Mouse (Mus musculus): ENCODE data around the gene Cemip2. TPM values are rescaled to one million over a fixed set of nuclear protein-coding genes. Genes with fewer than 3 reads are reported as not detected.

The Cemip2 gene
- 28.8 and 38.8 TPM in 2 replicates for polyA plus RNA-seq (2015; fragmentation: Nextera tagmentation; extraction: Ambion mirVana)

- peak within 1 kb of the TSS; percentile 78 for H3K9ac ChIP-seq (ENCODE audit: low read depth, low read length)
- no peaks in the 10 kb centered on the region for H3K27me3 ChIP-seq (ENCODE audit: control insufficient read depth, insufficient read depth, low read depth, low read length)
- no peaks in the 10 kb centered on the region for H3K9me3 ChIP-seq (replicated peaks; ENCODE audit: control insufficient read depth, low read length, poor library complexity, severe bottlenecking)
- ATAC-seq, result peak; percentile 94
- H3K27ac ChIP-seq (ENCODE audit: low read length), result peak within 1 kb of the TSS; percentile 96
- H3K4me1 ChIP-seq (ENCODE audit: control insufficient read depth, insufficient read depth, low read length), result peaks cover 38% of the 10 kb centered on the region
- peak within 1 kb of the TSS; percentile 96 for H3K4me2 ChIP-seq (ENCODE audit: low read length)
- H3K4me3 ChIP-seq (ENCODE audit: low read depth, low read length), result peak within 1 kb of the TSS; percentile 91
- no peaks in the 10 kb centered on the region for H3K36me3 ChIP-seq (ENCODE audit: control insufficient read depth, insufficient read depth, low read length)
- under 1% methylated on average over 66 of the region's 75 CpGs for WGBS
Measured at GRCm38 (mm10) chr19:21778147-21778917, at the start of gene Cemip2. Gene Cemip2, plus strand, starts transcription at chr19:21778342.

- 97% methylated on average over 6 of the region's 6 CpGs for WGBS
- no peak overlapping the region for H3K4me2 ChIP-seq (ENCODE audit: low read length)
- H3K36me3 ChIP-seq (ENCODE audit: control insufficient read depth, insufficient read depth, low read length), result no peaks in the 10 kb centered on the region
- H3K27ac ChIP-seq (ENCODE audit: low read length), result no peak overlapping the region
- H3K4me1 ChIP-seq (ENCODE audit: control insufficient read depth, insufficient read depth, low read length), result peaks cover 4% of the 10 kb centered on the region
- no peaks in the 10 kb centered on the region for H3K9me3 ChIP-seq (replicated peaks; ENCODE audit: control insufficient read depth, low read length, poor library complexity, severe bottlenecking)
- ATAC-seq, result no peak
- H3K27me3 ChIP-seq (ENCODE audit: control insufficient read depth, insufficient read depth, low read depth, low read length), result no peaks in the 10 kb centered on the region
- H3K4me3 ChIP-seq (ENCODE audit: low read depth, low read length), result no peak overlapping the region
- H3K9ac ChIP-seq (ENCODE audit: low read depth, low read length), result no peak overlapping the region
Measured at GRCm38 (mm10) chr19:21728342-21728741, 49.8 kb upstream of the Cemip2 start.

DNA sequence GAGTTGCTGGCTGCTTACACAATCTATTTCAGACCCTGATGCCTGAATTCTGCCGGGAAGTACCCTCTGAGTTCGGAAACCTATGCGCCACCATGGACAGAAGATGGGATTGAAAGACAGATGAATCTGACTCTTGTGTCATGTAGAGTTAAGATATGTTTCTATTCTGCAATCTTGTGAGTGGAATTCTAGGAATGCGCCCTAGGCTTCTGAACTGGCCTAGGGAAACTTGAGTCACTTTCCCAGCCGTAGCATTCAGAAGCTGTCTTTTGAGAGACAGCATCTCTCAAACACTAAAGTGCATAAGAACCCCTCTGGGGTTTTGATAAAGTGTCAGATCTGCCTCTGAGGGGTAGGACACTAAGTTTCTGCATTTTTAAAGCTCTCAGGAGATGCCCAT lies 46.3 kb upstream of the Cemip2 start:
- no peaks in the 10 kb centered on the region for H3K27me3 ChIP-seq (ENCODE audit: control insufficient read depth, insufficient read depth, low read depth, low read length)
- H3K36me3 ChIP-seq (ENCODE audit: control insufficient read depth, insufficient read depth, low read length), result no peaks in the 10 kb centered on the region
- ATAC-seq, result no peak
- no peak overlapping the region for H3K9ac ChIP-seq (ENCODE audit: low read depth, low read length)
- no peak overlapping the region for H3K4me3 ChIP-seq (ENCODE audit: low read depth, low read length)
- no peaks in the 10 kb centered on the region for H3K9me3 ChIP-seq (replicated peaks; ENCODE audit: control insufficient read depth, low read length, poor library complexity, severe bottlenecking)
- H3K27ac ChIP-seq (ENCODE audit: low read length), result no peak overlapping the region
- H3K4me2 ChIP-seq (ENCODE audit: low read length), result no peak overlapping the region
- no peaks in the 10 kb centered on the region for H3K4me1 ChIP-seq (ENCODE audit: control insufficient read depth, insufficient read depth, low read length)
- 88% methylated on average over 5 of the region's 5 CpGs for WGBS

- H3K4me1 ChIP-seq (ENCODE audit: control insufficient read depth, insufficient read depth, low read length), result peaks cover 1% of the 10 kb centered on the region; the same call in 1 of the 2 replicates
- H3K9me3 ChIP-seq (replicated peaks; ENCODE audit: control insufficient read depth, low read length, poor library complexity, severe bottlenecking), result no peaks in the 10 kb centered on the region
- no peak for ATAC-seq
- no peaks in the 10 kb centered on the region for H3K36me3 ChIP-seq (ENCODE audit: control insufficient read depth, insufficient read depth, low read length)
- H3K4me3 ChIP-seq (ENCODE audit: low read depth, low read length), result no peak overlapping the region
- no peak overlapping the region for H3K9ac ChIP-seq (ENCODE audit: low read depth, low read length)
- H3K27me3 ChIP-seq (ENCODE audit: control insufficient read depth, insufficient read depth, low read depth, low read length), result no peaks in the 10 kb centered on the region
- H3K27ac ChIP-seq (ENCODE audit: low read length), result no peak overlapping the region
- 95% methylated on average over 2 of the region's 2 CpGs for WGBS
- no peak overlapping the region for H3K4me2 ChIP-seq (ENCODE audit: low read length)
Measured at GRCm38 (mm10) chr19:21733176-21733575, 45.0 kb upstream of the Cemip2 start.

- H3K9me3 ChIP-seq (replicated peaks; ENCODE audit: control insufficient read depth, low read length, poor library complexity, severe bottlenecking), result no peaks in the 10 kb centered on the region
- ATAC-seq, result no peak
- H3K27me3 ChIP-seq (ENCODE audit: control insufficient read depth, insufficient read depth, low read depth, low read length), result no peaks in the 10 kb centered on the region
- H3K4me3 ChIP-seq (ENCODE audit: low read depth, low read length), result no peak overlapping the region
- H3K4me2 ChIP-seq (ENCODE audit: low read length), result no peak overlapping the region
- no peak overlapping the region for H3K9ac ChIP-seq (ENCODE audit: low read depth, low read length)
- H3K36me3 ChIP-seq (ENCODE audit: control insufficient read depth, insufficient read depth, low read length), result no peaks in the 10 kb centered on the region
- peaks cover 3% of the 10 kb centered on the region; the same call in 1 of the 2 replicates for H3K4me1 ChIP-seq (ENCODE audit: control insufficient read depth, insufficient read depth, low read length)
- no peak overlapping the region for H3K27ac ChIP-seq (ENCODE audit: low read length)
- 32% methylated on average over 5 of the region's 5 CpGs for WGBS
Measured at GRCm38 (mm10) chr19:21734112-21734511, 44.0 kb upstream of the Cemip2 start.

DNA sequence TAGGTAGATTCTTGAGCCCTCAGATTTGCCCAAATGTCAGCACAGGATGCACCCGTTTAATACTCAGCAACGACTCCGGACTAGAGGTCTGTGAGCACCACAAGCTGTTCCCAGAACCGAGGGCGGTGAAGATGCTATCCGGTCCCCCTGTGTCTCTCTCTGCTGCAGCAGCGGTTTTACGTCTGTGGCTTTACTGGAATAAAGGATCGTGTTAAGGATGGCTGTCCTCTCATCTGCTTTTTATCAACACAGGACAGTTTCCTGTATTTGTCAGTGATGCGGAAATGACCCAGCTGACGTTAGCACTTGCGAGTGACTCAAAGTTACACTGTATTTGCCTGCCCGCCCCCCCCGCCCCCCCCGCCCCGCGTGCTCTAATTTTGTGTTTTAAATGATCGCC lies 40.7 kb upstream of the Cemip2 start:
- Histone ChIP-seq H3K9me3 (replicated peaks; ENCODE audit: control insufficient read depth, low read length, poor library complexity, severe bottlenecking) (no peaks in the 10 kb centered on the region), H3K27ac (ENCODE audit: low read length) (no peak overlapping the region), H3K4me2 (ENCODE audit: low read length) (no peak overlapping the region), H3K27me3 (ENCODE audit: control insufficient read depth, insufficient read depth, low read depth, low read length) (no peaks in the 10 kb centered on the region), H3K36me3 (ENCODE audit: control insufficient read depth, insufficient read depth, low read length) (no peaks in the 10 kb centered on the region), H3K4me1 (ENCODE audit: control insufficient read depth, insufficient read depth, low read length) (peaks cover 3% of the 10 kb centered on the region; the same call in 1 of the 2 replicates), H3K4me3 (ENCODE audit: low read depth, low read length) (no peak overlapping the region), H3K9ac (ENCODE audit: low read depth, low read length) (no peak overlapping the region)
- 71% methylated on average over 18 of the region's 18 CpGs for WGBS
- no peak for ATAC-seq

DNA sequence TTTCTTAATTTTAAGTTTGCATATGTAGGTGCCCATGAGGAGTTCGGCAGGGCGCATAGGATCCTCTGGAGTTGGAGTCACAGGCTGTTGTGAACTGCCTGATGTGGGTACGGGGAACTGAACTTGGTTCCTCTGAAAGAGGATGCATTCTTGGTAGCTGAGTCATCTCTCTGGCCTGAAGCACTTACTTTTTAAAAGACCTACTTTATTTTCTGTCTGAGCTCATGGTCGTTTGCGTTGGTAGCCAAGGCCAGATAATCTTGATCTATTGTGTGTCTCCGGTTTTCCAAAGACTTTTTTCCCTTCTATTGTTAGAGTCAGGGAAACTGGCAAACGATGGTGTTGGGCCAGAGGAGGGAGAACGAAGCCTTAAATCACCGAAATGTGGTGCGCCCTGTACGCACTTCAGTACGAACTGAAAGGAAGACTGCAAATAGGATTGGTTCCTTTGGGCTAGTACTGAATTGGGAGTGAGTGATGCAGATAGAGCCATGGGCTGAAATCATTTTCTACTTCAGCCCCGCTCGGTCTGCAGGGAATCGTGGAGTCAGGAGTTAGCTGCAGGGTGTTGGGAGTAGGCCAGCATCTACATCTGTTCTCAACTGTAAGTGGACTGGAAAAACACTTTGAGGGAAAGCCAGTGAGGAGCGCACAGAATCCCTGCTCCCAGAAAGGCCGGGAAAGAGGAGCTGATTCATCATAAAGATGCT lies 40.1 kb upstream of the Cemip2 start:
- WGBS, result 43% methylated on average over 17 of the region's 17 CpGs
- Histone ChIP-seq H3K4me2 (ENCODE audit: low read length) (no peak overlapping the region), H3K4me1 (ENCODE audit: control insufficient read depth, insufficient read depth, low read length) (peaks cover 3% of the 10 kb centered on the region; the same call in 1 of the 2 replicates), H3K27me3 (ENCODE audit: control insufficient read depth, insufficient read depth, low read depth, low read length) (no peaks in the 10 kb centered on the region), H3K27ac (ENCODE audit: low read length) (no peak overlapping the region), H3K9ac (ENCODE audit: low read depth, low read length) (no peak overlapping the region), H3K9me3 (replicated peaks; ENCODE audit: control insufficient read depth, low read length, poor library complexity, severe bottlenecking) (no peaks in the 10 kb centered on the region), H3K36me3 (ENCODE audit: control insufficient read depth, insufficient read depth, low read length) (no peaks in the 10 kb centered on the region), H3K4me3 (ENCODE audit: low read depth, low read length) (no peak overlapping the region)
- ATAC-seq, result peak; percentile 66; the same call in 1 of the 2 replicates

- Histone ChIP-seq H3K9ac (ENCODE audit: low read depth, low read length) (no peak overlapping the region), H3K4me1 (ENCODE audit: control insufficient read depth, insufficient read depth, low read length) (peaks cover 3% of the 10 kb centered on the region; the same call in 1 of the 2 replicates), H3K27ac (ENCODE audit: low read length) (no peak overlapping the region), H3K27me3 (ENCODE audit: control insufficient read depth, insufficient read depth, low read depth, low read length) (no peaks in the 10 kb centered on the region), H3K36me3 (ENCODE audit: control insufficient read depth, insufficient read depth, low read length) (no peaks in the 10 kb centered on the region), H3K4me3 (ENCODE audit: low read depth, low read length) (no peak overlapping the region), H3K9me3 (replicated peaks; ENCODE audit: control insufficient read depth, low read length, poor library complexity, severe bottlenecking) (no peaks in the 10 kb centered on the region), H3K4me2 (ENCODE audit: low read length) (no peak overlapping the region)
- WGBS, result 89% methylated on average over 18 of the region's 18 CpGs
- no peak for ATAC-seq
Measured at GRCm38 (mm10) chr19:21738591-21739280, 39.4 kb upstream of the Cemip2 start.
